Mouse (Mus musculus) ES-Bruce4 (cell line): ENCODE results near the gene Gm47841. TPM values are rescaled to one million over a fixed set of nuclear protein-coding genes. Genes with fewer than 3 reads are reported as not detected.

ENCODE experiments used
- H3K27ac ChIP-seq: 2 replicates; pipeline ENCODE4 v1.5.1; 2012; ENCODE audit warnings: low read length, inconsistent platforms; ENCODE audit not compliant: insufficient read depth
- H3K27me3 ChIP-seq: 2 replicates; pipeline ENCODE4 v1.6.1; 2012; ENCODE audit warnings: mild to moderate bottlenecking, low read length, inconsistent platforms; ENCODE audit not compliant: control insufficient read depth, poor library complexity, insufficient read depth, severe bottlenecking
- H3K36me3 ChIP-seq: 2 replicates; pipeline ENCODE4 v1.6.1; 2012; ENCODE audit warnings: inconsistent platforms, mild to moderate bottlenecking, low read length, moderate library complexity; ENCODE audit not compliant: control insufficient read depth, poor library complexity, insufficient read depth, severe bottlenecking
- H3K4me1 ChIP-seq: one replicate; pipeline ENCODE4 v1.8.1; 2011; ENCODE audit warnings: low read length; ENCODE audit not compliant: control insufficient read depth, insufficient read depth
- H3K4me3 ChIP-seq: 2 replicates; pipeline ENCODE4 v1.5.1; 2011; ENCODE audit warnings: low read depth, mild to moderate bottlenecking, low read length
- H3K9ac ChIP-seq: 2 replicates; pipeline ENCODE4 v1.6.1; 2012; ENCODE audit warnings: low read depth, mild to moderate bottlenecking, inconsistent platforms; ENCODE audit not compliant: poor library complexity, severe bottlenecking
- H3K9me3 ChIP-seq: replicated peaks from 2 replicates; pipeline ENCODE4 v1.6.1; 2012; ENCODE audit warnings: mild to moderate bottlenecking, low read length, inconsistent platforms; ENCODE audit not compliant: control insufficient read depth, poor library complexity, insufficient read depth, severe bottlenecking
- CTCF ChIP-seq: IDR thresholded peaks from one replicate; pipeline ENCODE4 v1.8.1; 2011; ENCODE audit warnings: low read depth, low read length
- EP300 ChIP-seq: IDR thresholded peaks from 2 replicates; pipeline ENCODE4 v1.6.1; 2011; ENCODE audit warnings: low read depth, low read length; ENCODE audit not compliant: insufficient read depth
- POLR2A ChIP-seq: IDR thresholded peaks from one replicate; pipeline ENCODE4 v1.8.1; 2011; ENCODE audit warnings: low read length; ENCODE audit not compliant: insufficient read depth
- polyA plus RNA-seq: library from polyadenylated mRNA; stranded (reverse); fragments of >200 nt; gene quantifications from 2 replicates; pipeline ENCODE4 v1.2.4, GENCODE M21; 2011; ENCODE audit warnings: low read depth; ENCODE audit not compliant: missing spikeins, insufficient read depth, insufficient read length

The Gm47841 gene
- polyA plus RNA-seq, 1 experiment, result not detected

DNA sequence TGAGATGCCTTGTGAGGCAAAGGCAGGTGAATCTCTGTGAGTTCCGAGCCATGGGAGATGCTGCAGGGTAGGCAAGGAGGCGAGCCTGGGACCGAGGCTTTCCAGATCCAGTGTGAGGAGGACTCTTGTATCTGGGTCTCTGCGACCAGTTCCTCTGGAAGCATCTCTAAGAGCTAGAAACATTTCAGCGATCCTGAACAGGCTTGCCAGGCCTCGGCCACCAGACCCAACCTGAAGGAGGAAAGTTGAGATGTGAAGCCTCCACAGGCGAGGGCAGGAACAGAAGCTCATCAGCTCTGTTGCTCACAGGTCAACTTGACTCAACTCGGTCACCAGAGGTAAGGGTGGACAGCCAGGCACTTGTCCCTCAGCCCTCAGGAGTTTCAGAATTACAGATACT, 44.4 kb upstream of the Gm47841 start:
- no peaks in the 10 kb centered on the region for H3K36me3 ChIP-seq
- TF ChIP-seq CTCF (no peak), EP300 (no peak), POLR2A (no peak)
- no peak overlapping the region for H3K9ac ChIP-seq
- H3K4me3 ChIP-seq, result no peak overlapping the region
- peaks cover 11% of the 10 kb centered on the region for H3K4me1 ChIP-seq
- no peaks in the 10 kb centered on the region for H3K9me3 ChIP-seq
- no peaks in the 10 kb centered on the region for H3K27me3 ChIP-seq
- no peak overlapping the region for H3K27ac ChIP-seq

DNA sequence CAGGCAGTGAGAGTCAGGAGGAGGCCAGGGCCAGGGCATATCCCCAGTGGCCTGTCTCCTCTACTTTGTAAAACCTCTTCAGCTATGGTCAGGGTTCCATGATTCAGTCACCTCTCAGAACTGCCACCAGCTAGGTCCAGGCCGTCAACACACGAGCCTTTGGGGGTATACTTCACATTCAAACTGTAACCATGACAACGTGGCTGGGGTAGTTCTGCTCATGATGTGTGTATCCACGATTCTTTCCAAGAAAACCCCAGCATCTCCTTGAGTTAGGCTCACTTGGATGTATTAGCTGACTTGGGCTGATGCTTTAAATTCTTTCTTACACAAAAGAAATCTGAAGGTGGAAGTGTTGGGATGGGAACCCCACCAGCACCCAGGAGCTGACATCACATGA, 41.1 kb upstream of the Gm47841 start:
- Histone ChIP-seq H3K4me3 (no peak overlapping the region), H3K27ac (no peak overlapping the region), H3K36me3 (no peaks in the 10 kb centered on the region), H3K9me3 (no peaks in the 10 kb centered on the region), H3K9ac (no peak overlapping the region), H3K4me1 (peaks cover 8% of the 10 kb centered on the region), H3K27me3 (no peaks in the 10 kb centered on the region)
- TF ChIP-seq EP300 (no peak), POLR2A (no peak), CTCF (no peak)

DNA sequence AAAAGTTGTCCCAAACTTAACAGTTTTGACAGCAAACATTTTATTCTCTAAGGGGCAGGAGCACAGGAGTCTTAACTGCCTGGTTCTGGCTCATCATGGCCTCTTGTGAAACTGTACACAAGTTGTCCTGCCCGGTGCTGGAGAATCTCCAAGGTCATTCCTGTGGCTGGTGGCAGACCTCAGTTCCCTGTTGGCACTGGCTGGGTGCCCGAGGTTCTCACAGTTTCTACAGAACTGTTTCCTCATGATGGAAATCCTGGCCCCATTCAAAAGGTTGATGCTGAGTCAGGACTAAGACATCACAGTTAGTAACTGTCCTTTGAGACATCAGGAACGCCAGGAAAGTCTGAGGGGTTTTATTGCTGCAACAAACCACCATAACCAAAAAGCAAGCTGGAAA, 39.8 kb upstream of the Gm47841 start:
- H3K9me3 ChIP-seq, result no peaks in the 10 kb centered on the region
- no peak overlapping the region for H3K27ac ChIP-seq
- no peaks in the 10 kb centered on the region for H3K36me3 ChIP-seq
- H3K9ac ChIP-seq, result no peak overlapping the region
- no peaks in the 10 kb centered on the region for H3K27me3 ChIP-seq
- peaks cover 6% of the 10 kb centered on the region for H3K4me1 ChIP-seq
- TF ChIP-seq EP300, result no peak
- no peak for TF ChIP-seq CTCF
- no peak for TF ChIP-seq POLR2A
- no peak overlapping the region for H3K4me3 ChIP-seq

DNA sequence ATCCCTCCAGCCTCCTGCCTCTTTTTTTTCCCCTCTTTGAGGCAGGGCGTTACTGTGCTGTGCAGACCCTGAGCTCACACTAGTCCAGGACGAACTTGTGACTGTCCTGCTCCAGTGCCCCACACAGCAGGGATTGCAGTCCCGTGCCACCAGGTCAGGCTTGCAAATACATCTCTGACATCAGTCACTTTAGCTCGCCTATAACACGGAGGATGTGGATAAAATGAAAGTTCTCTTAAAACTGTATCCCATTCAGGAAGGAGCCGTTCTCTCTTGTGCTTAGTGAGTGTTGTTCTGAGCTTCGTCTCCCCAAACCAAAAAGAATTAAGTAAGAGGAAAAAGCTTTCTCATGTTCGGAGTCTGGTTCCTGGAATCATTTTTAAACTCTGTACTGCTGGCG, 39.3 kb upstream of the Gm47841 start:
- H3K9me3 ChIP-seq, result no peaks in the 10 kb centered on the region
- TF ChIP-seq EP300 (no peak), POLR2A (no peak), CTCF (no peak)
- H3K27me3 ChIP-seq, result no peaks in the 10 kb centered on the region
- H3K9ac ChIP-seq, result no peak overlapping the region
- no peak overlapping the region for H3K4me3 ChIP-seq
- peaks cover 3% of the 10 kb centered on the region for H3K4me1 ChIP-seq
- no peaks in the 10 kb centered on the region for H3K36me3 ChIP-seq
- H3K27ac ChIP-seq, result no peak overlapping the region

DNA sequence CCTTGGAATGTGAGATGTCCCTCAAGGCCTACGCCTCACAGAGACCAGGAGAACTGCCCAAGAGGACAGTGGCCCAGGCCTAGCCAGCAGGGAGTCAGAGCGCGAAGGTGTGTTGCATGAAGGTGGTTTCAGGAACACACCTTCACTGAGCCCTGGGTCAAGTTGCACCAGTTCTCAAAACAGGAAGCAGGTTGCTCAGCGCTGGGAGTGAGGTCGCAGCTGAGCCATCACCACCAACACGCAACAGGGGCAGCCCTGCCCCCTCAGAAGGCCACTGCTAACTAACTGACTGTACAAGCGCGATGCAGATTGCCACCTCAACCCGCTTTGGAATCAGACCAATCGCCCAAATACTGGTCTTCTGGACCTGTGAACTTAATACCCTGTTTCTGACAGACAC, 37.3 kb upstream of the Gm47841 start:
- Histone ChIP-seq H3K27me3 (no peaks in the 10 kb centered on the region), H3K9me3 (no peaks in the 10 kb centered on the region), H3K36me3 (no peaks in the 10 kb centered on the region), H3K9ac (no peak overlapping the region), H3K4me1 (peaks cover 9% of the 10 kb centered on the region), H3K4me3 (no peak overlapping the region), H3K27ac (no peak overlapping the region)
- no peak for TF ChIP-seq CTCF
- no peak for TF ChIP-seq POLR2A
- TF ChIP-seq EP300, result no peak

DNA sequence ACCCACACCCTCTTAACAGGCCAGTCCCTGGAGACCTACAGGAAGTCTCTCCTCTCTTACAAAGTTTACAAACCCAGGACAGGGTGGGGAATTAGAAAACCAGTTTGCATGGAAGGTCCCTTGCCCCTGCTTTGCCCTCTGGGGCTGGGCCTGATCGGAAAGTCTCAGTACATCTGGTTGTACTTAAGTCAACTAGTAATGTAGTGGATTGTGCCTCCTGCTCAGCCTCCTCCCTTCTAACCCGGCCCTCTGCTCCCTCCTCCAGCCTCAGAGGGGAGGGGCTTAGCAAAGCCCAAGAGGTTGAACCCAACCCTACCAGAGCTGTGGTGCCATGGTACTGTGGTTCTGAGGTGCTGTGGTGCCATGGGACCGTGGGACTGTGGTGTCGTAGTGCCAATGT, 35.0 kb upstream of the Gm47841 start:
- H3K9ac ChIP-seq, result peak overlapping the region; percentile 13; the same call in 1 of the 2 replicates
- no peaks in the 10 kb centered on the region for H3K9me3 ChIP-seq
- H3K36me3 ChIP-seq, result no peaks in the 10 kb centered on the region
- H3K4me3 ChIP-seq, result no peak overlapping the region
- H3K27me3 ChIP-seq, result no peaks in the 10 kb centered on the region
- peaks cover 9% of the 10 kb centered on the region for H3K4me1 ChIP-seq
- peak overlapping the region; percentile 97 for H3K27ac ChIP-seq
- TF ChIP-seq EP300 (peak; percentile 58; the same call in 1 of the 2 replicates), POLR2A (no peak)
